Mouse (Mus musculus) kidney, adult 2 months (tissue): Measurements from ENCODE around the gene Lingo2.

Experiments used
- CTCF ChIP-seq: fragments of 200-500 bp; conservative IDR thresholded peaks from 2 replicates; pipeline ENCODE4 v1.5.1; 2011; ENCODE audit warnings: low read depth, mild to moderate bottlenecking, control low read depth, low read length, moderate library complexity, mixed read lengths; ENCODE audit not compliant: insufficient read depth, insufficient read length
- POLR2A ChIP-seq: fragments of 200-500 bp; IDR thresholded peaks from one replicate; pipeline ENCODE4 v1.6.1; 2011; ENCODE audit warnings: low read depth, low read length, control low read depth

- TF ChIP-seq POLR2A: no peak
- no peak for TF ChIP-seq CTCF
Measured at GRCm38 (mm10) chr4:35770810-35771209, 1180.7 kb downstream of the Lingo2 start.
